Mouse (Mus musculus) cerebellum, adult 9-11 months (tissue): Measurements from ENCODE around the gene Vmn1r115.
"Not testable (repeated sequence)": the region's sequence is repeated elsewhere in the genome, so short reads cannot be mapped to it uniquely, and the experiment has no call there.

Experiments
- DNase-seq: peaks from one replicate; pipeline ENCODE4 v3.0.0; 2022

Vmn1r115 gene

DNA sequence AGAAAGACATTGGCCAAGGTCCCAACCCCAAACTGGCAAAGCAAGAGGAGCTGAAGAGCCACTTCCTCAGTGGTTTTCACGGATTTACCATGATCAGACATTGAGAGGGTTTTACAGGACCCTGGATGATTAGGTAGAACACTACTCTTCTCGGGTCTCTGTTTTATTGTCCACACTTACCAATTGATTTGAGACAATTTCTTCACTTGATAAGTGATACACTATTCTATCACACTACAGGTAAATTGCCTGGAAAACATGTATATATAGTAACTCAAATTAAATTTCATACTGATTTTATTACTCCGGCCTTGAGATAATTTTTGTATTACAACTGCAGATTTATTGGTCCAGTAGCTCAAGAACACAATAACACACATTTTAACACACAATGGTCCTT is at the start of gene Vmn1r115:
TSS of gene Vmn1r115 (minus strand) at position 101 of the 400 bp plus-strand sequence.
- DNase-seq: not testable (repeated sequence)

DNA sequence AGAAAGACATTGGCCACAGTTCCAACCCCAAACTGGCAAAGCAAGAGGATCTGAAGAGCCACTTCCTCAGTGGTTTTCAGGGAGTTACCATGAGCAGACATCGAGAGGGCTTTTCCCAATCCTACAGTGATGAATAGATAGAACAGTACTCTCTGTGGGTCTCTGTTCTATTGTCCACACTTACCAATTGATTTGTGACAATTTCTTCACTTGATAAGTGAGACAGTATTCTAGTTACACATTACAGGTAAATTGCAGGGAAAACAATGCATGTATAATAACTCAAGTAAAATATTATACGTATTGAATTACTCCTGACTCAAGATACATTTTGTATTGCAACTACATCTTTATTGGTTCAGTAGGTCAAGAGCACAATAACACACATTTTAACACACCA is 39.2 kb upstream of the Vmn1r115 start, which contains the start of gene Vmn1r117:
TSS of gene Vmn1r117 (minus strand) at position 101 of the 400 bp plus-strand sequence.
- DNase-seq: not testable (repeated sequence)

DNA sequence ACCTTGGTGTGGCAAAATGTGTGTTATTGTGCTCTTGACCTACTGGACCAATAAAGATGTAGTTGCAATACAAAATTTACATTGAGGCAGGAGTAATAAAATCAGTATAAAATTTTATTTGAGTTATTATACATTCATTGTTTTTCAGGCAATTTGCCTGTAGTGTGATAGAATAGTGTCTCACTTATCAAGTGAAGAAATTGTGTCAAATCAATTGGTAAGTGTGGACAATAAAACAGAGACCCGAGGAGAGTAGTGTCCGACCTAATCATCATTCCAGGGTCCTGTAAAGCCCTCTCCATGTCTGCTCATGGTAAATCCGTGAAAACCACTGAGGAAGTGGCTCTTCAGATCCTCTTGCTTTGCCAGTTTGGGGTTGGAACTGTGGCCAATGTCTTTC is 27.2 kb upstream of the Vmn1r115 start, which contains the start of gene Vmn1r116:
TSS of gene Vmn1r116 (plus strand) at position 301 of the 400 bp plus-strand sequence.
- DNase-seq: not testable (repeated sequence)

DNA sequence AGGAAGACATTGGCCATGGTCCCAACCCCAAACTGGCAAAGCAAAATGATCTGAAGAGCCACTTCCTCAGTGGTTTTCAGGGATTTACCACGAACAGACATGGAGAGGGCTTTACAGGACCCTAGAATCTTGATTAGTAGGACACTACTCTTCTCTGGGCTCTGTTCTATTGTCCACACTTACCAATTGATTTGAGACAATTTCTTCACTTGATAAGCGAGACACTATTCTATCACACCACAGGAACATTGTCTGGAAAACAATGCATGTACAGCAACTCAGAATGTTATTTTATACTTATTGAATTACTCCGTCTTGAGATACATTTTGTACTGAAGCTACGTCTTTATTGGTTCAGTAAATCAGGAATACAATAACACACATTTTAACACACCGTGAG is 32.7 kb downstream of the Vmn1r115 start, which contains the start of gene Vmn1r114:
TSS of gene Vmn1r114 (minus strand) at position 101 of the 400 bp plus-strand sequence.
- not testable (repeated sequence) for DNase-seq
